Mouse (Mus musculus): ENCODE results near the gene Pdxk.

Pdxk gene

DNA sequence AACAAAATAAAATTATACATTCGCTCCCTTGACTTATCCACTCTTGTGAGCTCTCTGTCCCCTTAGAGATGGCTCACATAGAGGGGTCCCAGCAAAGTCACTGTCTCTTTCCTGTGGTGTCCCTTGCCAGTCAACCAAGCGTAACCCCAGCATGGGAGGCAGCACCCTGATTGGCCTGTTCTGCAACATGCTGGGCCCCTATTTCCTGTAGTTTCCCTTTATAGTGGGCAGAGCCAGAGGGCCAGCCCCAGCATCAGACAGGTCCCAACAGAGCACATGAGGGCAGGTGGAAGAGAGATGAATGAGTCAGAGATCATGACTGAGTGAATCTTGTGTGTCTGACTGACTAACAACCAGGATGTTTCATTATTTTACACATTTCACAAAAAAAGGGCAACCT, 43.8 kb downstream of the Pdxk start:
- no peak for DNase-seq (ENCODE audit: low read depth, low spot score)

DNA sequence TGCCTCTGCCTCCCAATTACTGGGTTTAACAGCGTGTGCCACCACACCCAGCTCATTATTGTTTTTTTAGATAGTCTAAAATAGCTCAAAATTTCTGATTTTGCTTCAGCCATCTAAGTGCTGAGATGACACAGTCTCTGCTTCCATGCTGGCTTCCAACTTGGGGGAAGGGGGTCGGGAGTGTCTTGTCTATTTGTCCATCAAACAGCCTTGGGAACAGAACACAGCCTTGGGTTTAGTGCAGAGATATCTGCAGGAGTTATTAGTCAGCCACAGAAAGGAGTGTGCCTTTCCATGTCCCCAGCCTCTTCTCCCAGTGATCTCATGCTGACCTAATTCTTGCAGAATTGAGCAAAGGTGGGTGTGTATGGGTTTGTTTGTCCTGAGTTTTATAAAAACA, 46.0 kb downstream of the Pdxk start:
- no peak for DNase-seq (ENCODE audit: low read depth, low spot score)

DNA sequence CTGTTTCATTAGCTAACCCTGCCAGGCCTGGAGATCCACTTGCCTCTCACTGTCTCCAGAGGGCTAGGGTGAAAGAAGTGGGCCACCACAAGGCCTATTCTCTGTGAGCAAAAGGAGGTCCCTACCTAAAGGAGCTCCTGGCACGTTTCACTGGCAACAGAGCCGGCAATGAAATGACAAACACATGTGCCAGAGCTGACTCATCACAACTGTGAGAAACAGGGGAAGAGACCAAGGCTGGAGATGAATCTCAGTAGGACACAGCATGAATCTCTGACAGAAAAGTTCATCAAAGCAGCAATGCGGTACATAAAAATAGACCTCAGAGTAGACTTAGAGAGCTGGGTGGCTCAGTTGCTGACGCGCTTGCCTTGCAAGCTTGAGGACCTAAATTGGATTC, 46.9 kb downstream of the Pdxk start:
- DNase-seq (ENCODE audit: low read depth, low spot score): no peak

DNA sequence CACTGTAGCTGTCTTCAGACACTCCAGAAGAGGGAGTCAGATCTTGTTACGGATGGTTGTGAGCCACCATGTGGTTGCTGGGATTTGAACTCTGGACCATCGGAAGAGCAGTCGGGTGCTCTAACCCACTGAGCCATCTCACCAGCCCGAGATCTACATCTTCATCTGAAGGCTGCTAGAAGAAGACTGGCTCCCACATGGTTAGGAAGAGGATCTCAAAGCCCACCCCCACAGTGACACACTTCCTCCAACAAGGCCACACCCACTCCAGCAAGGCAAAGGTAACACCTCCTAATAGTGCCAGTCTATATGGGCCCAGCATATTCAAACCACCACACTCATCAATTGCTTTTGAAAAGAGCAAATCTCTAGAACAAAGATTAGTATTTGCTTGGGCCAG, 49.8 kb downstream of the Pdxk start:
- peak; percentile 51 for DNase-seq (ENCODE audit: low read depth, low spot score)

DNA sequence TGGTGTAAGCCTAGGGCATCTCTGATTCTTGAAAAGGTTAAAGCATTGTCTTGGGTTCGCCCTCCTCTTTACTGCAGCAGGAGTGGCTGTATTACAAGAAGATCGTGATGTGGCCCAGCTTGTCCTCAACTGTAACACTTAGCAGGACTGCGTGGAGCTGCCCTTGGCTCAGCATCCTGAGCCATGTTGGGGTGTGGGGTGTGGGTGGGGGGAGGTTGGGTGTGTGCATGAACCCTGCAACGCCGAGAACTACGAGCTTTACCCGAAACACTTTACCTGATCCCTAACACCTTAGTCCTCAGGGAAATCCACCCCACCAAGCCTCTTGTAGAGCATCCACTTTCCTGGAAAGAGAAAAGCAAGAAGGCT, 51.6 kb downstream of the Pdxk start:
- DNase-seq (ENCODE audit: low read depth, low spot score): no peak

DNA sequence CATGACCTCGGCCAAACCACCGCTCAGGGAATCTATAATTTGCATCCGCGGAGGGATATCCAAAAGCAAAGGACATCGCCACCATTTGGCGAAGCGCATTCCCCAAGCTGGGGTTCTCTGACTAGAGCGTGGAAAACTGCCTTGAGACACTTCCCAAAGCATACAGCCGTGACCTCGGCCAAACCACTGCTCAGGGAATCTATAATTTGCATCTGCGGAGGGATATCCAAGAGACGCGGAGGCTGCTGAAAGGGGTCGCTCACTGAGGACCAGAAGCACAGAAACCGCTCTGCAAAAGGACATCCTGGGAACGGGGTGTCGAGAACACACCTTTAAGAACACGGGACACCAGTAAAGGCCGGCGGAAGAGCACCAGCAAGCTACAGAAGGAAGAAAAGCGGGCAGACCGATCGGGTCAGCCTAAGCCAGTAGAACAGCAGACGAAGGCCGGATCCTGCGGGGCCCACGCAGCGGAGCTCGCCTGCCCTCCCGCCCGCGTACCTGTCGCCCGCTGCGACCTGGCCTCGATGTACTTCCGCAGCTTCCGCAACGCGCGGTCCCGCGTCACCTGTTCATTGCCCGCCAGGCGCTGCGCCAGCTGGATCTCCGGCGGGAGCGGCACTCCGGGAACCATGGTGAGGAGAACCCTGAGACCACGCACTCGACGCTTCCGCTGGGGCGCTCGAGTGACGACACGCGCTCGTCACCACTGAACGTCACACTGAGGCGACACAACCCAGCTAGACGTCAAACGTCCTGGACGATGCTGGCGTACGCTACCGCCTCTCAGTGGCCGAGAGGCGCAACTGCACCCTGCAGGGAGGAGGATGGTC, 52.2 kb downstream of the Pdxk start, which contains the start of gene Rrp1:
Gene Rrp1 (minus strand): TSS at position 725 of the 833 bp plus-strand sequence.
- peak; percentile 95 for DNase-seq (ENCODE audit: low read depth, low spot score)

DNA sequence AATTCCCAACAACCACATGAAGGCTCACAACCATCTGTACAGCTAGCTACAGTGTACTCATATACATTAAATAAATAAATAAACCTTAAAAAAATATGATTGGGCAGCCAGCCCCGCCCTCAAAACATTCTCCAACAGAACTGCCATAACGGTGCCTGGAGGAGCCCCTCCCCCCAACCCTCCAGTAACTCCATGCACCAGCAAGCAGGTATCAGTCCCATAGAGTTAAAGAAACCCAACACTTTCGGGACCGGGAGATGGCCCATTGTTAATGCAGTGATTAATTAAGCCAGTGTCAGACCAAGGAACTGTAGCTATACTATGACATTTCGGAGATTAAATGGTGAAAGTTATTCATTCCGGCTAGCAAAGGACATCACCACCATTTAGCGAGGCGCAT, 52.9 kb downstream of the Pdxk start:
- peak; percentile 31 for DNase-seq (ENCODE audit: low read depth, low spot score)

DNA sequence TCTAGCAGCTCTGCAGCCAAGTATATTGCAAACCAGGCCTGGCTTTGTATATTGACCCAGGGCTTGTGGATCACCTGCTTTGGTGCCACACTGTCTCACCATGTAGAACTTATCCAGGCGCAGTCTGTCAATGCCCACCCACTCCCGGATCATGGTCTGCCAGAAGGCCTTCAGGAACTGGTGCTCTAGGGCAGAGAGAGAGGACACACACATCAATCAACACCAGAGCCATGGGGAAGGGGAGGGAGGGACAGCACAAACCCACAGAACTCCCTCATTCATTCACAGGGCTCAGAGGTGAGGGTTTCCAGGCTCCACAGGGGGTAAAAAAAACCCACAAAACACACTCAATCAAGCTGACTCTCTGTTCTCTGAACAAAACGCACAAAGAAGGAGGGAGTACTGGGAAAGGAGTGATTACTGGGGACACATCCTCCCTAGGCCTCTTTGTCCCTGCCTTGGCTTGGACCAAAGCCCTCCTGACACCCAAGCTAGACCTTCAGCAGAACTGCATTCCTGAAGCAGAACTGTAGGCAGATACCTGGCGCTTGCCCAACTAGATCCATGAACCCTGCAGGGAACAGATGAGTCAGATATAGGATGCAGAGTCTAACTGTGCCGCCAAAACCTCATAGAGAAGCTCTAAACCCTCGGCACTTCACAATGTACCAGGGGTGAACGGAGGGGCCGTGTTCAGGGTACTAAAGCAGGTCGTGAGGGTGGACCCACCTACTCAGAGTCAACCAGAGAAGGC, 55.6 kb downstream of the Pdxk start:
- DNase-seq (ENCODE audit: low read depth, low spot score): no peak

DNA sequence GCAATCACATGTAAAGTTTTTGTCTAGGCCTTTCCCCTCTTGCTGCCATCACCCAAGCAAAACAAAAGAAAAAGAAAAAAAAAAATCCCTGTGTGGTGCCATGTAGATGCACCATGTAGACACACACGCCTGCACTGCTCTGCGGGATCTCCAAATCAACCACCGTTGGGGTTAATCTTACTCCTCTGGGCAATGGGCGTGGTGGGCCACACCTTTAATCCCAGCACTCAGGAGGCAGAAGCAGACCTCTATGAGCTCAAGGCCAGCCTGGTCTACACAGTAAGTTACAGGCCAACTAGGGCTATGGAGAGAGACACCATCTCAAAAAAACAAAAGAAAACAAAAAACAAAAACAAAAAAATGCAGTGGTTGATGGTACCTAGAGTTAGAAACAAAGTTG, 57.6 kb downstream of the Pdxk start:
- no peak for DNase-seq (ENCODE audit: low read depth, low spot score)

DNA sequence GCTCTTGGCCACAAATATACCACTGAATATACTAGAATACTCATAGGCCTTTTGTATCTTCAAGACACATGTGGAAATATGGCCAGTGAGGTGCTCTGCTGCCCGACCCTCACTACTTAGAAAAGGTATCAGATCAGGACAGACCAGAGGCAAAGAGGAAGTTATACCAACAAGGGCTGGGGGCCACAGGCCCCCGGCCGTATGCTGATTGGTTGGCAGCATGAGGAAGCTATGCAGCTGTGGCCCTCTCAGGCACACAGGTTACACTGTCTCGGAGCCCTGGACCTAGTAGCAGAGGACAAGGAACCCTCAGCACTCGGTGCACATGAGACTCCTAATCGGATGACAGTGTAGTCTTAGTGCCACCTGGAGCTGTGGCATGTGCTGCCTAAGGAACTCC, 58.6 kb downstream of the Pdxk start:
- DNase-seq (ENCODE audit: low read depth, low spot score): no peak

DNA sequence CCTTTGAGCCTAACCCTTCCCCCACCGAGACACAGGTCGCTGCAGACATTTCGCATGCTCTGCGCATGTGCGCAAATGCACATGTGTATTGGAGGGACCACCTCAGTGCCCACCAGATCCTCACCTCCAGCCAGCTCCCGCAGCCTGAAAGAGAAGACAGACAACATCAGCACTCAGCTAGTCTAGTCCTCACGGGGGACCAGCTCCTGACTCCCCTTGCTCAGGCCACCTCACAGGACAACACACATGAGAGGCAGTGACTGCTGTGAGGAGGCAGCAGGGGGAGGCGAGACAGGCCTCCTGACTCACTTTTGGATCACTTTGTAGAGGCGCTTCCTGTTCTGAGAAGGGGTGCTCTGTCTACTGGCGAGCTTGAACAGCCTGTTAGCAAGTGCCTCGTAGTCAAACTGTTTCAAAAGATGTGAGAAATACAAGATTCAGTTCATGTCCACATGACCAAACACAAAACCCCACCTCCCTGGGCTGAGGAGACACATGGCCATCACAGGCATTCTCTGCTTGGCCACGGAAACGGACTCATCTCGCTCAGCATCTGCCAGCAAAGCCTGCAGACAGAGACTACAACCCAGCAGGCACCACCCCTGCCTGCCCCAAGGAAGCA, 62.4 kb downstream of the Pdxk start:
- DNase-seq (ENCODE audit: low read depth, low spot score): no peak

DNA sequence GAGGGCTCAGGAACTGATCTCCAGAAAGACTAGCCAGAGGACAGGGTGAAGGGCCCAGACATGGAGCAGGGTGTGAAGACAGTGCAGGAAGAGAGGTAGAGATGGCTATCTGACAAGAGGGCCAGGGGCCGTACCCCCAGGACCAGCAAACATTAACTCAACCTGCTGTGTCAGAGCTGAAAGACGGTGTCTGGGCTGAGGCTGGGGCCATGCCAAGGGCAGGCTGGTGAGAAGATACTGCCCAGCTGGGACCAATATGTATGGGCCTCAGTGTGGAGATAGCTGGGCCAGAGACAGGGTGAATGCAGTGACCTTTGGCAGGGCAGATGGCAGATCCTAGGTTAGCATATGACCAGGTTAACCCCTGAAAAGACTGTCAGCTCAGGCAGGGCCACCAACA, 63.6 kb downstream of the Pdxk start:
- no peak for DNase-seq (ENCODE audit: low read depth, low spot score)

DNA sequence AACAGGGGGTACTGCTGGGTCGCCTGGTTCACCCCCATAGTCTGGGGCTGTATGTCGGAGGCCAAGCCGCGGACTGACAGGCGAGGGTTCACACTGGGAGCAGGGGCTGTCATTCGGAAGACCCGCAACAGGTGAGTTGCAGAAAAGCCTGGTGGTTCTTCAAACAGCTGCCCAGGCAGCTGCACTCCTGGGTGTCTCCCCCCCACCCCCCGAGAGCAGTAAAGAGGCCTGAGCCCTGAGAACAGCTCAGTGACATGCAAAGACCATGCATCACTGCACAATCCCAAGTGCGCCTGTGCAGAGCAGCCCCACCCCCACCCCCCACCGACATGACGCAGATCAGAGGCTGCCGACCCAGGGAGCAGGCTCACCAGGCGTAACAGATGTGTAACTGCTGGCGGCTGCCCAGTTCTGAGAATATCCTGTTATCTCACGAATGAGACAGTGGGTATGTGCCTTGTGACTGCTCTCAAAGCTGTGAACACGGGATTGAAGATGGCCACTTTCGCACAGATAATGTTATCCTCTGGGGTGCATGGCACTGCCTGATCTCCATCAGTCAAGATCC, 65.6 kb downstream of the Pdxk start:
- peak; percentile 40 for DNase-seq (ENCODE audit: low read depth, low spot score)

DNA sequence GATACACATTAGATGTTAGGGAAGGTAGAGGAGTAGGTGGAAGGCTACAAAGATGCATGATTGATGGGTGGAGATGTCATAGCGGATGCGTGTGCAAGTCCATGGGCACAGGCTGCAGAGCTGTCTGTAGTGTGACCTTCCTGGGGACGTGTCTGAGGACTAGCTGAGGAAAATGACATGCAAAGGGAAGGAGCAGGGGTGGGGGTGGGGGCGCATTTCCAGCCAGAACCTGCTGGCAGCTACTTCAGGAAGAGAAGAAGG, 68.2 kb downstream of the Pdxk start:
- no peak for DNase-seq (ENCODE audit: low read depth, low spot score)

DNA sequence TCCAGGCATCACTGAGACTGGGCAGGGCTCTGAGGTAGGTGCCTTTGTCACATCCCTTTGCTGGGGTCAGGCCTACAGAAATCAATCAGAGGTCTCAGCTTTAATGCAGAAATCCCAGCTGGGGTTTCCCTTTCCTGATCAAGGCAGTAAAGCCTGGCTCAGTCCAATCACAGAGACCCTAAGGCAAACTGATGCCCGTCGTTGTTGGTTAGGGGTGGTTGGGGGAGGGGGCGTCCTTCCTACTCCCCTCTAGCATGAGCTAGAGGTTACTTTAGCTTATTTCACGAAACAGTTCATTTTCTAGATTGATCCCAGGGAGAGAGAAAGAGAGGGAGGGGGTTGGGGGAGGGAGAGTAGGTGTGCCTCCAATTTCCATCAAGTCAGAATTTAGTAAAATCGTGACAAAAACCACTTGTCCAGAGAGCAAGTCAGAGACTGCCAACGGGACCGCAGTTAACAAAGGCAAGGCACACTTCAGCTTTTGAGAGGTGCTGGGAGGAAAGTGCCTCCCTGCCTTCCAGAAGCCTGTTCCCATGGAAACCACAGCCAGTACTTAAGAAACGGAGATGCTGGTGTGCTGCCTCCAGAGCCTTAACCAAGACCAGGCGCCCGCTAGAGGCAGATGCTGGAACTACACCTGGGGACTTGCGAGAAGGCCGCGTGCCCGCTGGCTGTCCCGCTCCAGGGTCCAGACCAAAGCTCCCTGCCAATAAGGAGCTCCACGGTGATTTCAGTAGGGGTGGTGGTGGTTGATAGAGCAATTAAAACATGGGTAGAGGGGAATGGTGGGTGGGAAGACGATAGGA, 68.8 kb downstream of the Pdxk start:
- peak; percentile 99 for DNase-seq (ENCODE audit: low read depth, low spot score)

DNA sequence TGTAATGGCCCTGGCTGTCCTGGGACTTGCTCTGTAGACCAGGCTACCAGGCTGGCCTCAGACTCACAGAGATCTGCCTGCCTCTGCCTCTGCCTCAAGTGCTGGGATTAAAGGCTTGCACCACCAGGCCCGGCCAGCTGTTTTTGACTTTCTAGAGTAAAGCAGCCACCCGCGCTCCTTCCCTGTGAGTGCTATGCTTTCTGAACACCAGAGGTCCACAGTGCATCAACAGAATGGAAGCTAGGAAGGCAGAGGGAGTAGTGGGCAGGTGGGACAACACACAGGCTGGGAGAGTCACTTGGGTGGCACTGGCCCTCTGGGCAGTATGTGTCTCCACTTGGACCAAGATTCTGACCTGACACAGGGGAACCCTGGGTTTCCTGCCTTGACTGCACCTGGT, 69.4 kb downstream of the Pdxk start:
- DNase-seq (ENCODE audit: low read depth, low spot score): no peak

DNA sequence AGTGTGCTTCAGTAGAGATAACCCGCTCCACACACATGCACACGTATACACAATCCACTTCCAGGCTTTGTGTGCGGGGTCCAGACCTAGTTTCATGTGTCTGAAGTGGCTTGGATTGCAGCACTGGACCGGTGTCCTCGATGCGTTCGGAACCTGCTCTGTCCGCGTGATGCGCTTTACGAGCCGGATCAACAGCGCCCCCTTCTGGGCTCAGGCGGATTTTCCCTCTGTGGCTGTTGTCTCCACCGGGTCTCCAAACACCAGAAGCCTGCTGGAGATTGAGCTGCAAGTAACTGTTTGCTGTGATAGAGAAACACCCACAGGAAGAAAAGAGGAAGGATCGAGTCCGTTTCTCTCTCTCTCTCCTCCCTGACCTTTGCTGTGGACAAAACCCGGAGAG, 72.7 kb downstream of the Pdxk start:
- peak; percentile 72 for DNase-seq (ENCODE audit: low read depth, low spot score)

DNA sequence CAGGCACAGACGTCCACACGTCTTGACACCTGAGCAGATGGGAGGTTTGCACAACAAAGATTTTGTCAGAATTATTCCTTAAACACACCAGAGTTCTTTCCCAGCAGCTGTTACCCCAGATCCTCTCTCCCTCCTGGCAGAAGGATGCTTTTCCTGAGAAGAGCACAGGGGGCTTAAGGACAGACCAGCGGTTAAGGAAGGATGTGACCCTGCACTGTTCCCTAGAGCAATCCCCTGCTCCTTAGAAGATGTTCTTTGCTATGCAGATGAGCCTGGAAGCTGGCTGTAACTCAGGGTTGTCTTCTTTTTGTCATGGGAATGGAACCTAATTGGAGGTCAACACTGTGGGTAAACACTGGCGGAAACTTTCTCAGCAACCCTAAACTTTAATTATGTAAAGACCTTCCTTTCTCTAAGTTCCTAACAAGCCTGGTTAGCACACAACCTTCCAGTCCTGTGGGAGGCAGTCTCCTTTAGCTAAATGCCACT, 73.7 kb downstream of the Pdxk start:
- DNase-seq (ENCODE audit: low read depth, low spot score): peak; percentile 89

DNA sequence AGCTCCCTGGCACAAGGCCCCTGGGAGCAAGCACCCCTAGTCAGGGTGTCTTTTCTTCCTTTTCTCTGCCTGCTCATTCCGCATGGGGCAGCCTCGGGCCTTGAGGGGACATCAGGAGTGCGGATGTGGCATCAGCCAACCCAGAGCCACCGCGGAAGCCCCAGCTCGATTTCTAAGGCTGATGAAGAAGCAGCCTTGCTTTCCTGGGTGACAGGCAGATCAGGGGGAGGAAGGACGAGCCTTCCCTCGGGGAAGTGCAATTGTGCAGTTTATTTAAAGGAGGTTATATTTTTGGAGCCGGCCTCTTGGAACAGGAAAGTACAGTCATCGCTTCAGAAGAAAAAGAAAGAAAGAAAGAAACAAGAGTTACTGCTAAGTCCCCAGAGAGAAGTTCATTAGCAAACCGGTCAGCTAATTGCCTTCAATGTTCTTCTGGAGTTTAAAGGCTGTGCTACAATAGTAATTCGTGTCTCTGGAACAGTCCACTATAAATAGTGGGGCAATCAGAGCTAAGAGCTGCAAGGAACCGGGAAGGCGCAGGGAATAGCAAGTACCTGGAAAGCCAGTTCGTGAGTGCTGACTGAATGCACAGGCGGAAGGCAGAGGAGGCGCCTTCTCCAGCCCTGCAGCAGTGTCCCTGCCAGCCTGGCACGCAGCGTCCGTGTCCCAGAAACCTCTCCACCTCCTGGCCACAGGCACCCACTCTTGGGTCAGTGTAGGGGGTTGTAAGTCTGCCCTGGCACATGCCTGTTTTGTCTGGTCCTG, 76.4 kb downstream of the Pdxk start:
- DNase-seq (ENCODE audit: low read depth, low spot score): no peak

Data from R1 (cell line).